Comparison of ENCODE assay signal across 9 mouse cellular contexts in the genomic region with DNA sequence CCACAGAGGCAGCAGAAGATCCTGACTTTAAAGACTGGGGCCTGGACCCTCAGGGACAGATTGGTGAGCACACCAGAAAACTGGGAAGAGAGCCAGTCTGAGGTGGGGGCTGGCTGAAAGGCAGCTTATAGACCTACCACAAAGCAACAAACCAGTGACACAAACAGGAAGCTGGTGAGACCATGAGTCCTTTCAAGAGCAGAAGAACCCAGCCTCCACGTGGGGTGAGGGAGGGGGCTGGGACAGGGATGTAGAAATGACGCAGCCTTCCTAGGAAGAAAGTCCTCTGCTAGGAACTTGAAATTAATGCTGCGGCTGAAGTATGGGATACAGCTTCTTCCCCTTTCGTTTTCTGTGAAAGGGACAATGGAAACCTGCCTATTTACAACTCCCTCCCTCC.
A peak's percentile ranks its signal among the peaks of the same experiment; 100 is the strongest.
DNase-seq lines count a peak whose midpoint lies in the region; ATAC-seq and TF ChIP-seq lines count a peak whose summit lies in the region.
"Had no signal": no experiment of that assay in that cellular context is flagged by ENCODE, and none has a peak within 500 bp of the region (broad histone marks: within the 10 kb centered on the region; RNA-seq: fewer than 3 reads in every experiment).

No protein-coding gene starts in this region.

- H3K4me3 ChIP-seq in liver, postnatal 0 days (ENCODE audit: low read depth, low read length): no peak overlapping the region
- H3K4me3 ChIP-seq in liver, embryonic 11.5 days (ENCODE audit: low read depth, low read length): no peak overlapping the region
- no peak overlapping the region for H3K4me3 ChIP-seq in intestine, embryonic 16.5 days (ENCODE audit: low read length)

- 35% methylated on average over 4 of the region's 4 CpGs for WGBS in liver, postnatal 0 days (ENCODE audit: insufficient replicate concordance)
- 32% methylated on average over 4 of the region's 4 CpGs for WGBS in liver, embryonic 11.5 days
- 31% methylated on average over 4 of the region's 4 CpGs for WGBS in intestine, embryonic 16.5 days

- intact Hi-C loops in gastrocnemius, postnatal 36 days (cut with DNase I): no loop called here

- peak; percentile 33 for DNase-seq in liver, postnatal 0 days
- no peak for DNase-seq in liver, embryonic 11.5 days (ENCODE audit: low spot score)
- peak; percentile 65 for DNase-seq in cerebellum, postnatal 10 days
- DNase-seq in thymus, postnatal 0 days (ENCODE audit: low spot score): peak; percentile 44
- DNase-seq in right cerebral cortex, postnatal 10 days (ENCODE audit: low spot score in 2 of 2): no peak
- DNase-seq in gastrocnemius, postnatal 36 days: no peak
- DNase-seq: right cerebral cortex, adult 18-20 months had no signal

- H3K27me3 ChIP-seq in liver, postnatal 0 days (ENCODE audit: insufficient read depth, low read length): no peaks in the 10 kb centered on the region
- no peaks in the 10 kb centered on the region for H3K27me3 ChIP-seq in liver, embryonic 11.5 days (replicated peaks; ENCODE audit: control insufficient read depth, insufficient read depth, low read length)
- H3K27me3 ChIP-seq in intestine, embryonic 16.5 days (replicated peaks; ENCODE audit: control insufficient read depth, insufficient read depth, low read length): no peaks in the 10 kb centered on the region

- H3K4me2 ChIP-seq in liver, postnatal 0 days (ENCODE audit: low read depth, low read length): 0 out of 2 replicates have a peak overlapping the region, but pooled peaks have one; percentile 8
- H3K4me2 ChIP-seq in liver, embryonic 11.5 days: no peak overlapping the region
- H3K4me2 ChIP-seq in intestine, embryonic 16.5 days (ENCODE audit: low read depth, low read length): no peak overlapping the region

- H3K36me3 ChIP-seq in liver, postnatal 0 days (replicated peaks; ENCODE audit: insufficient read depth, low read length): no peaks in the 10 kb centered on the region
- no peaks in the 10 kb centered on the region for H3K36me3 ChIP-seq in liver, embryonic 11.5 days (ENCODE audit: control insufficient read depth, insufficient read depth, low read length)
- H3K36me3 ChIP-seq in intestine, embryonic 16.5 days (ENCODE audit: control insufficient read depth, insufficient read depth, low read length): no peaks in the 10 kb centered on the region

- TF ChIP-seq EP300 in liver, postnatal 0 days (IDR thresholded peaks at IDR 0.05; ENCODE audit: low read depth): no peak

- ATAC-seq in liver, postnatal 0 days: peak; percentile 45
- no peak for ATAC-seq in liver, embryonic 11.5 days (replicated peaks; ENCODE audit: low FRiP score)
- peak; percentile 44; the same call in 1 of the 2 replicates for ATAC-seq in intestine, embryonic 16.5 days

- TF ChIP-seq CTCF in liver, postnatal 0 days (IDR thresholded peaks at IDR 0.05; ENCODE audit: low read depth): no peak

- no peak overlapping the region for H3K27ac ChIP-seq in liver, postnatal 0 days (ENCODE audit: low read depth)
- no peak overlapping the region for H3K27ac ChIP-seq in liver, embryonic 11.5 days (ENCODE audit: low read depth, low read length)
- no peak overlapping the region for H3K27ac ChIP-seq in intestine, embryonic 16.5 days (ENCODE audit: low read length)
- H3K27ac ChIP-seq: liver, embryonic 14.5 days had no signal

- H3K4me1 ChIP-seq in liver, postnatal 0 days (ENCODE audit: insufficient read depth): no peaks in the 10 kb centered on the region
- H3K4me1 ChIP-seq in liver, embryonic 11.5 days (replicated peaks; ENCODE audit: control insufficient read depth, insufficient read depth, low read length): no peaks in the 10 kb centered on the region
- H3K4me1 ChIP-seq in intestine, embryonic 16.5 days (ENCODE audit: control insufficient read depth, insufficient read depth, low read length): no peaks in the 10 kb centered on the region

- no peaks in the 10 kb centered on the region for H3K9me3 ChIP-seq in liver, postnatal 0 days (ENCODE audit: low read length)
- H3K9me3 ChIP-seq in liver, embryonic 11.5 days (ENCODE audit: control insufficient read depth, low read length): no peaks in the 10 kb centered on the region
- no peaks in the 10 kb centered on the region for H3K9me3 ChIP-seq in intestine, embryonic 16.5 days (ENCODE audit: control insufficient read depth, low read length)

- no peak overlapping the region for H3K9ac ChIP-seq in liver, postnatal 0 days (replicated peaks)
- no peak overlapping the region for H3K9ac ChIP-seq in liver, embryonic 11.5 days (ENCODE audit: low read depth, low read length)
- H3K9ac ChIP-seq in intestine, embryonic 16.5 days (ENCODE audit: low read depth, low read length): no peak overlapping the region
- H3K9ac ChIP-seq: liver, embryonic 14.5 days had no signal

Comparison
In these comparisons a context has a peak if more than half of its experiments do, and no peak if none do; other contexts are left out.
1. DNase-seq: peak in liver, postnatal 0 days (single experiment), cerebellum, postnatal 10 days (2 of 2) and thymus, postnatal 0 days (single experiment); none in liver, embryonic 11.5 days (single experiment), right cerebral cortex, postnatal 10 days (0 of 2) and gastrocnemius, postnatal 36 days (0 of 2).